Mouse (Mus musculus) midbrain, embryonic 11.5 days (tissue): ENCODE data around the gene Scgb1b17. TPM values are rescaled to one million over a fixed set of nuclear protein-coding genes. Genes with fewer than 3 reads are reported as not detected.
"Not testable (repeated sequence)": the region's sequence is repeated elsewhere in the genome, so short reads cannot be mapped to it uniquely, and the experiment has no call there.

Experiments used
- ATAC-seq: fragments of 200-750 bp; cut with Nextera tagmentation; 2 replicates; pipeline ENCODE4 v1.8.0; 2017; ENCODE audit warnings: moderate TSS enrichment, moderate library complexity; ENCODE audit not compliant: low FRiP score
- DNase-seq: peaks from one replicate; pipeline ENCODE4 v3.0.0; 2015; ENCODE audit warnings: low spot score; ENCODE audit errors: missing footprints
- H3K27ac ChIP-seq: fragments of 300-500 bp; sonication (generic); 2 replicates; pipeline ENCODE4 v1.5.1; 2014; ENCODE audit warnings: low read depth, low read length
- H3K27me3 ChIP-seq: fragments of 300-500 bp; sonication (generic); 2 replicates; pipeline ENCODE4 v1.6.1; 2014; ENCODE audit warnings: mild to moderate bottlenecking, low read length, moderate library complexity, mixed read lengths; ENCODE audit not compliant: control insufficient read depth, insufficient read depth
- H3K36me3 ChIP-seq: fragments of 300-500 bp; sonication (generic); 2 replicates; pipeline ENCODE4 v1.6.1; 2014; ENCODE audit warnings: mild to moderate bottlenecking, low read length, moderate library complexity, mixed read lengths; ENCODE audit not compliant: control insufficient read depth, insufficient read depth
- H3K4me1 ChIP-seq: fragments of 300-500 bp; sonication (generic); 2 replicates; pipeline ENCODE4 v1.6.1; 2014; ENCODE audit warnings: low read length; ENCODE audit not compliant: control insufficient read depth, insufficient read depth
- H3K4me2 ChIP-seq: fragments of 300-500 bp; sonication (generic); 2 replicates; pipeline ENCODE4 v1.6.1; 2014; ENCODE audit warnings: mild to moderate bottlenecking, moderate library complexity
- H3K4me3 ChIP-seq: fragments of 300-500 bp; sonication (generic); 2 replicates; pipeline ENCODE4 v1.5.1; 2014; ENCODE audit warnings: low read depth, low read length
- H3K9ac ChIP-seq: fragments of 300-500 bp; sonication (generic); 2 replicates; pipeline ENCODE4 v1.6.1; 2014; ENCODE audit warnings: low read length
- H3K9me3 ChIP-seq: fragments of 300-500 bp; sonication (generic); 2 replicates; pipeline ENCODE4 v1.6.1; 2016; ENCODE audit warnings: low read length; ENCODE audit not compliant: control insufficient read depth
- polyA plus RNA-seq: library from polyadenylated mRNA; unstranded; fragments of >200 nt; fragmentation: Nextera tagmentation; extraction: Ambion mirVana; gene quantifications from 2 replicates; pipeline ENCODE4 v1.2.1, GENCODE M21; 2014

Gene Scgb1b17
- polyA plus RNA-seq = not detected in 2 replicates

DNA sequence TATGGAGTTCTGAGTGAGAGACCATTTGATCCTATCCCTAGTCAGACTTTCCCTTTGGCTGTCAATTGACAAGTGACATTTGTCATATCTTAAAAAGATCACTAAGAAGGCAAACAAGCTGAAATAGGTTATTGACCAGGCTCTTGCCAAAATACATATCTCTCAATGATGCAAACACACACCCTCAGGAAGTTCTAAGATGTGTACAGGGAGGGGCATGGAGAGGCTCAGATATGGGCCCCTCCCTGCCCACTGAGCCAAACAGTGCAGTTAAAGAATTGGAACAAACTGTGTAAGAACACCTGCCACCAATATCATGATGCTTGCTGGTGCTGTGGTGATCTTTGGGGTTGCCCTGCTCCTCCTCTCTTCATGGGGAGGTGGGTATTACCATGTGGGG lies at the start of gene Scgb1b17:
Scgb1b17 (plus strand) TSS at position 301 of the 400 bp plus-strand sequence.
- not testable (repeated sequence) for H3K4me3 ChIP-seq, H3K36me3 ChIP-seq, H3K4me1 ChIP-seq, H3K9ac ChIP-seq, H3K27me3 ChIP-seq, H3K9me3 ChIP-seq, H3K4me2 ChIP-seq, DNase-seq, H3K27ac ChIP-seq, ATAC-seq

DNA sequence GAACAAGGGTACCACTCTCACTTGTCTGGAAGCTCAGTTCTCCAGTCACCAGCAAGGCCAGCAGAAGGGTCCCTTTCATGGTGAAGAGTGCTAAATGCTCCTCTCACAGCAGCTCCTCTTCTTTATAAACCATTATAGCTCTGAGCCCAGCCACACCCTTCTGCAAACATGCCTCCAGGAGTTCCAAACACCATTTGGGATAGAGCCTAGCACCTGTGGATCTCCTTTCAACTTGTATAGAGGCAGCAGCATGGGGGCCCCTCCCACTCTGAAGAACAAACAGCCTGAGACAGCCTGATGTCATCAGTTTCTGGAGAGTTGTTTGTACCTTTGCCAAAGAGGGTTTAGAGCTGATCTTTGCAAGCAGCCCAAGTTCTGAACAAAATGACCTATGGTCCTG lies 6.8 kb upstream of the Scgb1b17 start, which contains the start of gene Scgb2b17:
Scgb2b17 (minus strand) TSS at position 101 of the 400 bp plus-strand sequence.
- not testable (repeated sequence) for H3K27ac ChIP-seq, ATAC-seq, H3K4me3 ChIP-seq

More for the DNA sequence above, 6.8 kb upstream of the Scgb1b17 start, which contains the start of gene Scgb2b17:
- H3K4me2 ChIP-seq, H3K9ac ChIP-seq, DNase-seq, H3K27me3 ChIP-seq, H3K4me1 ChIP-seq, H3K36me3 ChIP-seq, H3K9me3 ChIP-seq: not testable (repeated sequence)

Other genes starting within 250 kb of the Scgb1b17 start
- gene Scgb2b15, start 233.8 kb upstream of the Scgb1b17 start, polyA plus RNA-seq = not detected in 2 replicates
- not detected in 2 replicates for gene Scgb1b15, start 226.9 kb upstream of the Scgb1b17 start, polyA plus RNA-seq
- not detected in 2 replicates for gene Scgb2b17, start 6.9 kb upstream of the Scgb1b17 start, polyA plus RNA-seq
- gene Scgb2b18, start 110.4 kb downstream of the Scgb1b17 start, polyA plus RNA-seq = not detected in 2 replicates
- gene Scgb1b18, start 122.1 kb downstream of the Scgb1b17 start, polyA plus RNA-seq = not detected in 2 replicates
- not detected in 2 replicates for gene Scgb2b19, start 216.9 kb downstream of the Scgb1b17 start, polyA plus RNA-seq
- gene Scgb1b19, start 223.8 kb downstream of the Scgb1b17 start, polyA plus RNA-seq = not detected in 2 replicates